Comparison of ENCODE assay signal across 9 mouse cellular contexts in the genomic region with DNA sequence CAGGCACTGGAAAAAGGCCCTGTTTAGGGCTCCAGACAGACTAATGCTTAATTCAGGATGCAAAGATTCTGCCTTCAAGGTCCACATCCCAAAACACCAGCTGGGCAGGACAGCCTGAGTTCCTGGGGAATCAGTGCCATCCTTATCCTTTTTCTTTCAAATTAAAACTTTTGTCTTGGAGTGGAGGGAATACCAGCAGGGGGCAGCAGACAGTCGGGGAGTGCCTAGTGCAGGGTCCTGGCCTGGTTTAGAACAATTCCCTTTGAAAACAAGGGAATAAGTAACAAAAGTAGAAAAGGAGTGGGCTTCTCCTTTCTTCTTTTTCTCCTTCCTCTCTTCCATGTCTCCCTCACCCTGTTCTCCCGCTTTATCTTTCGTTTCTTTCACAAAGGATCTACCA. TPM values are rescaled to one million over a fixed set of nuclear protein-coding genes. Genes with fewer than 3 reads are reported as not detected.
DNase-seq lines count a peak whose midpoint lies in the region; ATAC-seq lines count a peak whose summit lies in the region.
"Had no signal": no experiment of that assay in that cellular context is flagged by ENCODE, and none has a peak within 500 bp of the region (broad histone marks: within the 10 kb centered on the region; RNA-seq: fewer than 3 reads in every experiment).

No protein-coding gene starts in this region.

- H3K4me2 ChIP-seq in embryonic facial prominence, embryonic 14.5 days (ENCODE audit: low read depth, low read length) = no peak overlapping the region
- H3K4me2 ChIP-seq: liver, embryonic 15.5 days had no signal

- no peak for ATAC-seq in embryonic facial prominence, embryonic 14.5 days (ENCODE audit: low read depth)
- ATAC-seq in megakaryocyte progenitor cell, adult 5-6 weeks (replicated peaks; ENCODE audit: poor library complexity) = peak; percentile 74

- H3K27ac ChIP-seq in heart, embryonic 10.5 days = no peak overlapping the region
- H3K27ac ChIP-seq in embryonic facial prominence, embryonic 14.5 days (replicated peaks; ENCODE audit: low read depth, low read length) = no peak overlapping the region
- H3K27ac ChIP-seq: liver, embryonic 15.5 days had no signal

- 14% methylated on average over 3 of the region's 3 CpGs for WGBS in heart, embryonic 10.5 days
- 12% methylated on average over 3 of the region's 3 CpGs for WGBS in embryonic facial prominence, embryonic 14.5 days

- no peaks in the 10 kb centered on the region for H3K9me3 ChIP-seq in heart, embryonic 10.5 days
- no peaks in the 10 kb centered on the region for H3K9me3 ChIP-seq in embryonic facial prominence, embryonic 14.5 days (ENCODE audit: control insufficient read depth, low read length)
- H3K9me3 ChIP-seq: liver, embryonic 15.5 days had no signal

- peaks cover 9% of the 10 kb centered on the region for H3K4me1 ChIP-seq in heart, embryonic 10.5 days
- H3K4me1 ChIP-seq in embryonic facial prominence, embryonic 14.5 days (ENCODE audit: control insufficient read depth, insufficient read depth, low read length) = no peaks in the 10 kb centered on the region
- H3K4me1 ChIP-seq: liver, embryonic 15.5 days had no signal

- DNase-seq in heart, adult 18-20 months = peak; percentile 60 to 92
- no peak for DNase-seq in heart, embryonic 10.5 days (ENCODE audit: low spot score)
- DNase-seq in B cell, adult 2 months = peak; percentile 76 to 78
- peak; percentile 87 to 91 for DNase-seq in adrenal gland, postnatal 36 days
- peak; percentile 77 for DNase-seq in embryonic facial prominence, embryonic 14.5 days (ENCODE audit: low spot score)
- peak; percentile 73 to 87 for DNase-seq in kidney, postnatal 25 days
- peak; percentile 94 for DNase-seq in testis, postnatal 10 days (ENCODE audit: low spot score)

- no peak overlapping the region for H3K4me3 ChIP-seq in heart, embryonic 10.5 days
- H3K4me3 ChIP-seq in embryonic facial prominence, embryonic 14.5 days (ENCODE audit: low read depth, low read length) = no peak overlapping the region
- H3K4me3 ChIP-seq: liver, embryonic 15.5 days had no signal

- H3K9ac ChIP-seq in embryonic facial prominence, embryonic 14.5 days (ENCODE audit: low read depth, low read length) = no peak overlapping the region
- H3K9ac ChIP-seq: liver, embryonic 15.5 days had no signal

- no peaks in the 10 kb centered on the region for H3K36me3 ChIP-seq in heart, embryonic 10.5 days
- H3K36me3 ChIP-seq in embryonic facial prominence, embryonic 14.5 days (ENCODE audit: control insufficient read depth, insufficient read depth, low read length) = no peaks in the 10 kb centered on the region
- H3K36me3 ChIP-seq: liver, embryonic 15.5 days had no signal

- H3K27me3 ChIP-seq in heart, embryonic 10.5 days (ENCODE audit: insufficient read depth, poor library complexity, severe bottlenecking) = no peaks in the 10 kb centered on the region
- no peaks in the 10 kb centered on the region for H3K27me3 ChIP-seq in embryonic facial prominence, embryonic 14.5 days (replicated peaks; ENCODE audit: control insufficient read depth, insufficient read depth, low read length)

RNA-seq across cellular contexts. Expression of a gene that starts 9.2 kb away (rescaled TPM):
- total RNA-seq in heart, adult 18-20 months (2021) = 10 to 100 TPM; 78.7 to 79.5 TPM
- polyA plus RNA-seq in heart, embryonic 10.5 days (2016; fragmentation: Nextera tagmentation; extraction: Ambion mirVana) = 28.1 and 42.0 TPM in 2 replicates
- total RNA-seq in adrenal gland, postnatal 36 days (2021) = 10 to 100 TPM; 22.1 to 26.5 TPM
- polyA plus RNA-seq in embryonic facial prominence, embryonic 14.5 days (2014; fragmentation: Nextera tagmentation; extraction: Ambion mirVana) = 8.6 and 10.4 TPM in 2 replicates
- not detected in 2 replicates for total RNA-seq in megakaryocyte progenitor cell, adult 5-6 weeks (2015)
- total RNA-seq in megakaryocyte progenitor cell, adult 5-6 weeks (2017) = 0.12 and 0.24 TPM in 2 replicates

RNA-seq across cellular contexts. Expression of a gene that starts 19.2 kb away (rescaled TPM):
- total RNA-seq in heart, adult 18-20 months (2021) = 10 to 100 TPM; 12.8 to 15.9 TPM
- 37.3 and 44.6 TPM in 2 replicates for polyA plus RNA-seq in heart, embryonic 10.5 days (2016; fragmentation: Nextera tagmentation; extraction: Ambion mirVana)
- total RNA-seq in adrenal gland, postnatal 36 days (2021) = 10 to 100 TPM; 30.7 to 40.9 TPM
- polyA plus RNA-seq in embryonic facial prominence, embryonic 14.5 days (2014; fragmentation: Nextera tagmentation; extraction: Ambion mirVana) = 31.3 and 31.5 TPM in 2 replicates
- total RNA-seq in megakaryocyte progenitor cell, adult 5-6 weeks (2015) = 14.8 and 23.3 TPM in 2 replicates
- 10.1 and 11.5 TPM in 2 replicates for total RNA-seq in megakaryocyte progenitor cell, adult 5-6 weeks (2017)

RNA-seq across cellular contexts. Expression of a gene that starts 44.3 kb away (rescaled TPM):
- total RNA-seq in heart, adult 18-20 months (2021) = 10 to 100 TPM; 17.3 to 22.8 TPM
- 15.7 and 18.7 TPM in 2 replicates for polyA plus RNA-seq in heart, embryonic 10.5 days (2016; fragmentation: Nextera tagmentation; extraction: Ambion mirVana)
- total RNA-seq in adrenal gland, postnatal 36 days (2021) = 10 to 100 TPM; 11.0 to 13.9 TPM
- polyA plus RNA-seq in embryonic facial prominence, embryonic 14.5 days (2014; fragmentation: Nextera tagmentation; extraction: Ambion mirVana) = 16.4 and 24.1 TPM in 2 replicates
- total RNA-seq in megakaryocyte progenitor cell, adult 5-6 weeks (2015) = 12.3 and 15.8 TPM in 2 replicates
- 13.8 and 16.4 TPM in 2 replicates for total RNA-seq in megakaryocyte progenitor cell, adult 5-6 weeks (2017)

Comparison
In these comparisons a context has a peak if more than half of its experiments do, and no peak if none do; other contexts are left out.
1. RNA of a gene that starts 9.2 kb away (total RNA-seq): 78.7 to 79.5 TPM in heart, adult 18-20 months and 22.1 to 26.5 TPM in adrenal gland, postnatal 36 days; 0.12 to 0.24 TPM in megakaryocyte progenitor cell, adult 5-6 weeks; every median in the first group is over 10 times any median in the second.